Mouse (Mus musculus): ENCODE measurements around the gene Rnase1. TPM values are rescaled to one million over a fixed set of nuclear protein-coding genes. Genes with fewer than 3 reads are reported as not detected.
"Not testable (repeated sequence)": the region's sequence is repeated elsewhere in the genome, so short reads cannot be mapped to it uniquely, and the experiment has no call there.

The Rnase1 gene
- total RNA-seq, 2 experiments from 2014 or later = 3.4 to 4.8 TPM

DNA sequence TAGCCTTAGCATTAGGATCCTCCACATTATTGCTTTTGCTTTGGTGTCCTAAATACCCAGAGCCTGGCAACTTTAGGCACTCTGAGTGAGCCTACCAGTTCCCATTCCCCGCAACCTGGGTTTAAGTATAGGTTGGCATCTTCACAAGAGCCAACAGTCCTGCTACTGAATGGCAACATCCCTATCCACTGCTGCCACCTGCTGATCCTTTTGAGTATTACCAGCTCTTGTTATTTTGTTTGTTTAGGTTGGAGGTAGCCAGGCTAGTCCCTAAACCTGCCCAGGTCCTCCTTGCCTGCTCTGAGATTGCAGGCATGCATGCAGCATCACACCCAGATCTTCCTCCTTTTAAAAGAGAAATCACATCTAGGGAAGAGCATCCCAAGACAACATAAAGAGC, 48.3 kb downstream of the Rnase1 start:
- DNase-seq (ENCODE audit: low spot score in 2 of 2) = peak; percentile 82 to 91
- peak; percentile 87 for TF ChIP-seq CTCF (conservative IDR thresholded peaks at IDR 0.05)

DNA sequence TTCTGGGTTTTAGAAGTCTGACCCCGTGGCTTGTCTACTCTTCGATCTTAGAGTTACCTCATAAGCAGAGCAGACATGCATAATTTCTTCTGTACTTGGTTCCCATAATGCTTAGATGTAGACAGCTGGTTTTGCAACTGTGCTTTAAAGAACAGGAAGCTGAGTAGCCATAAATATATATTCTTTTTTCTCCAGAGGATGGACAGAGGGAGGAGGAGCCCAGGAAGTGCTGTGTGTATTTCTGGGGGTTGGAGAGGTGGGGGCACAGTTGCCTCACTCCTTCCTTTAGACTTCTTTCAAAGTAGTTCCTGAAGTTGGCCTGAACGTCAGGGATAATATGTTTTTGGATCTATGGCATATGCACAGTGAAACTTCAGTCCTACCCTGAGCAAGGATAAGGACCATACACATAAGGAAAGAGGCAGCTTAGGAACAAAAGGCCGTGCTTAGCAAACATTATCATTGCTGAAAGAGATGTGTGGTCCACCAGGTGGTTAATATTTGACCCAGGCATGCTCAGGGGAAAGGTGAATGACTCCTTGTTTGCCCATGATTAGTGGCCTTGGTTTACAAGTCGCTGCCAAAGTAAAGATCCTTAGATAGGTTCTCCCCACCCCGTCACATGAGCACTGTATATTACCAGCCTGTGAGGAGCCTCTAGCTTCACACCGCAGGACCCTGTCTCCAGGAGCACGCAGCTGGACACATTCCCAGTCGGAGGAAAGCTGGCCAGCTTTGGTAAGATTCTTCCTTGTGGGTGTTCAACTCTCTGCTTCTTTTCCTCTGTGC, 50.7 kb downstream of the Rnase1 start:
- no peak for DNase-seq (ENCODE audit: low spot score in 2 of 2)
- TF ChIP-seq CTCF (conservative IDR thresholded peaks at IDR 0.05) = no peak
- H3K27ac ChIP-seq = no peak overlapping the region
- no peak overlapping the region for H3K4me3 ChIP-seq

More for the DNA sequence above, 48.3 kb downstream of the Rnase1 start:
- not testable (repeated sequence) for H3K4me3 ChIP-seq, H3K27ac ChIP-seq

Other genes with a start within 250 kb of the Rnase1 start
- gene Klhl33, start 249.3 kb downstream of the Rnase1 start, total RNA-seq (2021) = 1 to 10 TPM; 5.4 to 5.9 TPM
- gene Osgep, start 221.9 kb downstream of the Rnase1 start, total RNA-seq (2021) = 10 to 100 TPM; 35.0 to 36.0 TPM
- 10 to 100 TPM; 70.3 to 73.4 TPM for gene Apex1, start 221.8 kb downstream of the Rnase1 start, total RNA-seq (2021)
- gene Pip4p1, start 215.9 kb downstream of the Rnase1 start, total RNA-seq (2021) = 10 to 100 TPM; 92.9 to 95.6 TPM
- 10 to 100 TPM; 14.0 to 17.1 TPM for gene Pnp, start 215.7 kb downstream of the Rnase1 start, total RNA-seq (2021)
- gene Gm49342, start 202.3 kb downstream of the Rnase1 start, total RNA-seq (2021) = 10 to 100 TPM in 1 of 2 experiments, 1 to 10 TPM in 1; 5.2 to 12.0 TPM
- 1 to 10 TPM in 1 of 2 experiments, under 1 TPM in 1; 0.83 to 1.1 TPM for gene Pnp2, start 190.8 kb downstream of the Rnase1 start, total RNA-seq (2021)
- not detected for gene Rnase10, start 139.0 kb downstream of the Rnase1 start, total RNA-seq (2021)
- not detected for gene Rnase9, start 104.9 kb downstream of the Rnase1 start, total RNA-seq (2021)
- not detected for gene Rnase11, start 96.6 kb downstream of the Rnase1 start, total RNA-seq (2021)
- gene Rnase12, start 89.1 kb downstream of the Rnase1 start, total RNA-seq (2021) = not detected
- not detected for gene Olfr750, start 72.3 kb downstream of the Rnase1 start, total RNA-seq (2021)
- gene Rnase4, start 55.7 kb downstream of the Rnase1 start, total RNA-seq (2021) = 10 to 100 TPM; 15.0 to 18.0 TPM
- gene Ang, start 55.6 kb downstream of the Rnase1 start, total RNA-seq (2021) = 1 to 10 TPM; 3.5 to 4.8 TPM
- gene Eddm3b, start 32.4 kb downstream of the Rnase1 start, total RNA-seq (2021) = not detected
- gene Rnase6, start 22.9 kb downstream of the Rnase1 start, total RNA-seq (2021) = not detected
- under 1 TPM in 1 of 2 experiments, not detected in 1; 0.51 TPM for gene Rnase2b, start 15.5 kb upstream of the Rnase1 start, total RNA-seq (2021)
- gene Ang2, start 52.4 kb upstream of the Rnase1 start, total RNA-seq (2021) = not detected
- gene Ear14, start 56.6 kb upstream of the Rnase1 start, total RNA-seq (2021) = not detected
- gene Rnase2a, start 109.3 kb upstream of the Rnase1 start, total RNA-seq (2021) = not detected
- gene Gm7247, start 215.0 kb upstream of the Rnase1 start, total RNA-seq (2021) = not detected

All from layer of hippocampus, adult 2 months (tissue).